ENCODE assay signal across 24 mouse cellular contexts in the genomic region with DNA sequence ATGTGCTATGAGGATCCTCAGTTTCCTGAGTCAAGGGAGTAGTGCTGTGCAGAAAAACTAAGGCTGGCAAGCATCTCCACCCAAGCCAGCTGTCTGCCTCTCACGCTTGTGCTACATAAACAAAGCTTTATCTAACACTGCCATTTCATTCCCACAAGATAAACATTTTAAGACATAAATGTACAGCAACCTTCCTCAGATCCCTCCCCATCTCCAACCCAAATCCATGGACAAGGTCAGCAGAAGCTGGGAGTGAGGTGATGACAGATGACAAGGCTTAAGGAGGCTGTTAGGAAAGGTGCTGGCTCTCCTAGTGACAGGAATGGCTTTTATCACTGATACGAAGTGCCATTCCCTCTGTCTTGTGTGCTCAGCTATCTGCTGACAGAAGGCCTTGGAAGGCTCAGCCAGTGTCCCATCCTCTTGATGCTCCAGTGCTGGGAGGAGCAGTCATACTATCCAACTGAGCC. TPM values are rescaled to one million over a fixed set of nuclear protein-coding genes. Genes with fewer than 3 reads are reported as not detected.
DNase-seq lines count a peak whose midpoint lies in the region; ATAC-seq and TF ChIP-seq lines count a peak whose summit lies in the region.
"Had no signal": no experiment of that assay in that cellular context is flagged by ENCODE, and none has a peak within 500 bp of the region (broad histone marks: within the 10 kb centered on the region; RNA-seq: fewer than 3 reads in every experiment).

No protein-coding gene starts in this region.

- no peaks in the 10 kb centered on the region for H3K4me1 ChIP-seq in heart, adult 2 months (ENCODE audit: control insufficient read depth, insufficient read depth, low read length)
- peaks cover 12% of the 10 kb centered on the region for H3K4me1 ChIP-seq in lung, embryonic 16.5 days (replicated peaks; ENCODE audit: control insufficient read depth, insufficient read depth, low read length)
- no peaks in the 10 kb centered on the region for H3K4me1 ChIP-seq in hindbrain, embryonic 11.5 days (replicated peaks; ENCODE audit: control insufficient read depth, insufficient read depth, low read length)
- H3K4me1 ChIP-seq: forebrain, embryonic 13.5 days; hindbrain, embryonic 15.5 days; intestine, embryonic 15.5 days; limb, embryonic 15.5 days; liver, embryonic 15.5 days had no signal

- H3K4me3 ChIP-seq in heart, adult 2 months = no peak overlapping the region
- no peak overlapping the region for H3K4me3 ChIP-seq in lung, embryonic 16.5 days (ENCODE audit: low read length)
- no peak overlapping the region for H3K4me3 ChIP-seq in hindbrain, embryonic 11.5 days (ENCODE audit: low read depth, low read length)
- H3K4me3 ChIP-seq: forebrain, embryonic 13.5 days; hindbrain, embryonic 15.5 days; intestine, embryonic 15.5 days; left cerebral cortex, adult 2 months; limb, embryonic 15.5 days; liver, embryonic 15.5 days had no signal

- 59% methylated on average over 2 of the region's 2 CpGs for WGBS in heart, adult 2 months
- 21% methylated on average over 2 of the region's 2 CpGs for WGBS in lung, embryonic 16.5 days
- 76% methylated on average over 2 of the region's 2 CpGs for WGBS in hindbrain, embryonic 11.5 days

- H3K4me2 ChIP-seq in lung, embryonic 16.5 days (ENCODE audit: low read depth, low read length) = no peak overlapping the region
- no peak overlapping the region for H3K4me2 ChIP-seq in hindbrain, embryonic 11.5 days (replicated peaks; ENCODE audit: low read depth, low read length)
- H3K4me2 ChIP-seq: forebrain, embryonic 13.5 days; hindbrain, embryonic 15.5 days; intestine, embryonic 15.5 days; limb, embryonic 15.5 days; liver, embryonic 15.5 days had no signal

- H3K36me3 ChIP-seq in heart, adult 2 months (ENCODE audit: control insufficient read depth, insufficient read depth, low read length) = no peaks in the 10 kb centered on the region
- H3K36me3 ChIP-seq in lung, embryonic 16.5 days (ENCODE audit: control insufficient read depth, insufficient read depth, low read length) = no peaks in the 10 kb centered on the region
- no peaks in the 10 kb centered on the region for H3K36me3 ChIP-seq in hindbrain, embryonic 11.5 days (ENCODE audit: control insufficient read depth, insufficient read depth, low read length)
- H3K36me3 ChIP-seq: hindbrain, embryonic 15.5 days; intestine, embryonic 15.5 days; limb, embryonic 15.5 days; liver, embryonic 15.5 days had no signal

- intact Hi-C loops in heart, adult 2 months (cut with DNase I) = no loop called here

- peak; percentile 76 for DNase-seq in heart, adult 11 months
- no peak for DNase-seq in heart, adult 2 months
- DNase-seq in layer of hippocampus, adult 11-12 months (ENCODE audit: low spot score) = peak; percentile 7
- DNase-seq in layer of hippocampus, adult 9-11 months = no peak
- DNase-seq in lung, postnatal 4 days = peak; percentile 33 to 72
- DNase-seq in hindbrain, embryonic 11.5 days (ENCODE audit: low spot score) = no peak
- DNase-seq: adrenal gland, postnatal 25 days; cerebellum, adult 9-10 months; gastrocnemius, postnatal 10 days; heart, postnatal 14 days; kidney, postnatal 25 days; left cerebral cortex, postnatal 4 days; midbrain, embryonic 14.5 days; right cerebral cortex, postnatal 14 days; thymus, adult 2 months; thymus, postnatal 4 days had no signal

- no peak overlapping the region for H3K27ac ChIP-seq in heart, adult 2 months
- no peak overlapping the region for H3K27ac ChIP-seq in lung, embryonic 16.5 days (ENCODE audit: low read length)
- no peak overlapping the region for H3K27ac ChIP-seq in hindbrain, embryonic 11.5 days (ENCODE audit: low read depth, low read length)
- H3K27ac ChIP-seq: forebrain, embryonic 13.5 days; hindbrain, embryonic 15.5 days; intestine, embryonic 15.5 days; left cerebral cortex, adult 2 months; limb, embryonic 15.5 days; liver, embryonic 15.5 days; stomach, postnatal 0 days had no signal

- peak; percentile 85 for ATAC-seq in lung, embryonic 16.5 days (ENCODE audit: low read depth)
- no peak for ATAC-seq in hindbrain, embryonic 11.5 days (ENCODE audit: low FRiP score)
- ATAC-seq: forebrain, embryonic 13.5 days; intestine, embryonic 15.5 days had no signal

- no peaks in the 10 kb centered on the region for H3K9me3 ChIP-seq in lung, embryonic 16.5 days (ENCODE audit: control insufficient read depth, low read length)
- no peaks in the 10 kb centered on the region for H3K9me3 ChIP-seq in hindbrain, embryonic 11.5 days (ENCODE audit: control insufficient read depth, low read length)
- H3K9me3 ChIP-seq: forebrain, embryonic 13.5 days; hindbrain, embryonic 15.5 days; intestine, embryonic 15.5 days; limb, embryonic 15.5 days; liver, embryonic 15.5 days had no signal

- no peak for TF ChIP-seq CTCF in heart, adult 2 months (IDR thresholded peaks at IDR 0.05)

- no peak overlapping the region for H3K9ac ChIP-seq in heart, adult 2 months (ENCODE audit: low read depth, low read length)
- H3K9ac ChIP-seq in lung, embryonic 16.5 days (ENCODE audit: low read length) = no peak overlapping the region
- no peak overlapping the region for H3K9ac ChIP-seq in hindbrain, embryonic 11.5 days (ENCODE audit: low read depth, low read length)
- H3K9ac ChIP-seq: forebrain, embryonic 13.5 days; hindbrain, embryonic 15.5 days; intestine, embryonic 15.5 days; limb, embryonic 15.5 days; liver, embryonic 15.5 days had no signal

- no peaks in the 10 kb centered on the region for H3K27me3 ChIP-seq in heart, adult 2 months (ENCODE audit: control insufficient read depth, insufficient read depth, low read length)
- H3K27me3 ChIP-seq in lung, embryonic 16.5 days (ENCODE audit: control insufficient read depth, insufficient read depth, low read depth, low read length) = no peaks in the 10 kb centered on the region; the same call in 1 of the 2 replicates
- no peaks in the 10 kb centered on the region for H3K27me3 ChIP-seq in hindbrain, embryonic 11.5 days (ENCODE audit: control insufficient read depth, insufficient read depth, low read length)
- H3K27me3 ChIP-seq: forebrain, embryonic 13.5 days; hindbrain, embryonic 15.5 days; intestine, embryonic 15.5 days; limb, embryonic 15.5 days; liver, embryonic 15.5 days had no signal

- no peak for TF ChIP-seq EP300 in heart, adult 2 months (IDR thresholded peaks at IDR 0.05; ENCODE audit: insufficient read depth, low read depth, low read length)

- H3K79me2 ChIP-seq in heart, adult 2 months (replicated peaks; ENCODE audit: control insufficient read depth, insufficient read depth, low read length) = no peaks in the 10 kb centered on the region

- TF ChIP-seq POLR2A in heart, adult 2 months (IDR thresholded peaks at IDR 0.05; ENCODE audit: insufficient read depth, low read depth, low read length) = no peak

RNA-seq across cellular contexts. Expression of a gene that starts 21.5 kb away (rescaled TPM):
- total RNA-seq in heart, adult 2 months (2021) = 1 to 10 TPM; 1.1 to 2.0 TPM
- polyA plus RNA-seq in heart, adult 2 months (2012; rRNA removed) = 1.4 and 2.4 TPM in 2 replicates
- polyA plus RNA-seq in lung, embryonic 16.5 days (2015; fragmentation: Nextera tagmentation; extraction: Ambion mirVana) = 3.1 and 3.8 TPM in 2 replicates
- polyA plus RNA-seq in hindbrain, embryonic 11.5 days (2014; fragmentation: Nextera tagmentation; extraction: Ambion mirVana) = 0.75 and 0.85 TPM in 2 replicates
- total RNA-seq: adrenal gland, postnatal 25 days had no signal
- polyA plus RNA-seq: liver, embryonic 15.5 days had no signal

RNA-seq across cellular contexts. Expression of a gene that starts 34.4 kb away (rescaled TPM):
- 10 to 100 TPM; 41.7 to 47.8 TPM for total RNA-seq in heart, adult 2 months (2021)
- polyA plus RNA-seq in heart, adult 2 months (2012; rRNA removed) = 38.9 and 65.0 TPM in 2 replicates
- polyA plus RNA-seq in lung, embryonic 16.5 days (2015; fragmentation: Nextera tagmentation; extraction: Ambion mirVana) = 100.0 and 109 TPM in 2 replicates
- 6.8 and 7.4 TPM in 2 replicates for polyA plus RNA-seq in hindbrain, embryonic 11.5 days (2014; fragmentation: Nextera tagmentation; extraction: Ambion mirVana)

Comparison
In these comparisons a context has a peak if more than half of its experiments do, and no peak if none do; other contexts are left out.
1. DNase-seq: peak in heart, adult 11 months (single experiment), layer of hippocampus, adult 11-12 months (single experiment) and lung, postnatal 4 days (2 of 2); none in heart, adult 2 months (0 of 2), layer of hippocampus, adult 9-11 months (single experiment) and hindbrain, embryonic 11.5 days (single experiment).